Mouse (Mus musculus): ENCODE data around the gene Lmx1a.

GRCm38 (mm10) chr1:167872028-167872427 is 183.0 kb downstream of the Lmx1a start:
- TF ChIP-seq CEBPB (IDR thresholded peaks at IDR 0.05; ENCODE audit: insufficient read depth, poor library complexity, severe bottlenecking) (no peak), POLR2A (IDR thresholded peaks at IDR 0.05; ENCODE audit: insufficient read length, low read depth) (no peak), TCF12 (IDR thresholded peaks at IDR 0.05; ENCODE audit: insufficient read depth, poor library complexity, severe bottlenecking) (no peak), POLR2AphosphoS2 (IDR thresholded peaks at IDR 0.05; ENCODE audit: insufficient read length, low read depth) (no peak), E2F4 (IDR thresholded peaks at IDR 0.05; ENCODE audit: insufficient read depth) (no peak), MAX (IDR thresholded peaks at IDR 0.05; ENCODE audit: low read depth) (no peak), SRF (IDR thresholded peaks at IDR 0.05; ENCODE audit: control insufficient read depth, insufficient read length, low read depth) (no peak), MYOG (IDR thresholded peaks at IDR 0.05; ENCODE audit: control insufficient read depth in 1 of 3, insufficient read depth in 1 of 3, insufficient read length in 2 of 3, low read depth in 2 of 3) (no peak), USF1 (IDR thresholded peaks at IDR 0.05; ENCODE audit: low read depth) (no peak), TCF3 (IDR thresholded peaks at IDR 0.05; ENCODE audit: insufficient read length, low read depth) (no peak), MYOD1 (IDR thresholded peaks at IDR 0.05; ENCODE audit: control insufficient read depth in 1 of 3, insufficient read length in 2 of 3, low read depth in 2 of 3) (no peak), REST (IDR thresholded peaks at IDR 0.05; ENCODE audit: insufficient read depth, insufficient read length) (no peak)
